Mouse (Mus musculus): ENCODE results near the gene Slfn9.
A peak's percentile ranks its signal among the peaks of the same experiment; 100 is the strongest.
"Not testable (repeated sequence)": the region's sequence is repeated elsewhere in the genome, so short reads cannot be mapped to it uniquely, and the experiment has no call there.

Gene Slfn9

GRCm38 (mm10) chr11:82991469-82992166 lies at the start of gene Slfn9:
Gene Slfn9, minus strand, starts transcription at chr11:82991830.
- peak; percentile 52 for DNase-seq (ENCODE audit: low read depth, low spot score)

- DNase-seq (ENCODE audit: low read depth, low spot score): no peak
Measured at GRCm38 (mm10) chr11:83041000-83041399, 49.4 kb upstream of the Slfn9 start.

GRCm38 (mm10) chr11:83040325-83040724 lies 48.7 kb upstream of the Slfn9 start:
- peak; percentile 90 for DNase-seq (ENCODE audit: low read depth, low spot score)

- no peak for DNase-seq (ENCODE audit: low read depth, low spot score)
Measured at GRCm38 (mm10) chr11:83039796-83040195, 48.2 kb upstream of the Slfn9 start.

GRCm38 (mm10) chr11:83039156-83039555 lies 47.5 kb upstream of the Slfn9 start:
- DNase-seq (ENCODE audit: low read depth, low spot score): peak; percentile 67

GRCm38 (mm10) chr11:83038686-83039085 lies 47.1 kb upstream of the Slfn9 start:
- DNase-seq (ENCODE audit: low read depth, low spot score): not testable (repeated sequence)

GRCm38 (mm10) chr11:83020621-83021020 lies 29.0 kb upstream of the Slfn9 start, which contains the start of gene Slfn8:
Gene Slfn8, minus strand, starts transcription at chr11:83020810.
- peak; percentile 79 for DNase-seq (ENCODE audit: low read depth, low spot score)

GRCm38 (mm10) chr11:83019561-83020519 lies 28.2 kb upstream of the Slfn9 start:
- DNase-seq (ENCODE audit: low read depth, low spot score): peak; percentile 16

- peak; percentile 43 for DNase-seq (ENCODE audit: low read depth, low spot score)
Measured at GRCm38 (mm10) chr11:83016093-83016492, 24.5 kb upstream of the Slfn9 start.

GRCm38 (mm10) chr11:83013356-83013755 lies 21.7 kb upstream of the Slfn9 start:
- no peak for DNase-seq (ENCODE audit: low read depth, low spot score)

- peak; percentile 57 for DNase-seq (ENCODE audit: low read depth, low spot score)
Measured at GRCm38 (mm10) chr11:82990612-82991385, 831 bp downstream of the Slfn9 start.

- no peak for DNase-seq (ENCODE audit: low read depth, low spot score)
Measured at GRCm38 (mm10) chr11:82989357-82989756, 2.3 kb downstream of the Slfn9 start.

GRCm38 (mm10) chr11:82987621-82988020 lies 4.0 kb downstream of the Slfn9 start:
- no peak for DNase-seq (ENCODE audit: low read depth, low spot score)

GRCm38 (mm10) chr11:82983193-82983592 lies 8.4 kb downstream of the Slfn9 start:
- no peak for DNase-seq (ENCODE audit: low read depth, low spot score)

GRCm38 (mm10) chr11:82982409-82982808 lies 9.2 kb downstream of the Slfn9 start:
- not testable (repeated sequence) for DNase-seq (ENCODE audit: low read depth, low spot score)

GRCm38 (mm10) chr11:82973916-82974315 lies 17.7 kb downstream of the Slfn9 start:
- no peak for DNase-seq (ENCODE audit: low read depth, low spot score)

GRCm38 (mm10) chr11:82971590-82971974 lies 20.0 kb downstream of the Slfn9 start:
- no peak for DNase-seq (ENCODE audit: low read depth, low spot score)

- DNase-seq (ENCODE audit: low read depth, low spot score): peak; percentile 47
Measured at GRCm38 (mm10) chr11:82970712-82971589, 20.7 kb downstream of the Slfn9 start.

- DNase-seq (ENCODE audit: low read depth, low spot score): no peak
Measured at GRCm38 (mm10) chr11:82962215-82962614, 29.4 kb downstream of the Slfn9 start.

- DNase-seq (ENCODE audit: low read depth, low spot score): peak; percentile 59
Measured at GRCm38 (mm10) chr11:82961743-82962142, 29.9 kb downstream of the Slfn9 start.

GRCm38 (mm10) chr11:82959613-82960012 lies 32.0 kb downstream of the Slfn9 start:
- DNase-seq (ENCODE audit: low read depth, low spot score): peak; percentile 65

All from CD4-positive helper T cell, adult 2 months (primary cell).